Mouse (Mus musculus) embryo, embryonic 10 days (tissue): ENCODE measurements around the gene Cpsf4l.
"Not testable (repeated sequence)": the region's sequence is repeated elsewhere in the genome, so short reads cannot be mapped to it uniquely, and the experiment has no call there.

ENCODE experiments used
- DNase-seq: peaks from one replicate; pipeline ENCODE4 v3.0.0-alpha.2; 2015; ENCODE audit warnings: low spot score

Gene Cpsf4l

DNA sequence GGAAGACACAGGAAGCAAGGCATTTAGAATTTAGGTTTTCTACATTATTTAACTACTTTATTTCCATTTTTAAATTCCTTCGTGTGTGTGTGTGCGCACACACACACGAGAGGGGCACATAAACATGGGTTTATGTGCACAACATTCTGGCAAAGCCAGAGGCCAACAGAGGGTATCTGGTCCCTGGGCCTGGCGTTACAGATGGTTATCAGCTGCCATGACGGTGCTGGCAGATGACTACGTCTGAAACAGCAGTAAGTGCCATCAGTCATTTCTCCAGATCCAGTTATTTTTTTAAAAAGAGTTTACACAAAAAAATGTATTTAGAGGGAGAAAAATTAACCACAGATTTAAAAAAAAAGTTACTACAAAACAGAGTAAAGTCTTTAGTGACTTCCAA lies 43.6 kb downstream of the Cpsf4l start:
- DNase-seq = no peak

DNA sequence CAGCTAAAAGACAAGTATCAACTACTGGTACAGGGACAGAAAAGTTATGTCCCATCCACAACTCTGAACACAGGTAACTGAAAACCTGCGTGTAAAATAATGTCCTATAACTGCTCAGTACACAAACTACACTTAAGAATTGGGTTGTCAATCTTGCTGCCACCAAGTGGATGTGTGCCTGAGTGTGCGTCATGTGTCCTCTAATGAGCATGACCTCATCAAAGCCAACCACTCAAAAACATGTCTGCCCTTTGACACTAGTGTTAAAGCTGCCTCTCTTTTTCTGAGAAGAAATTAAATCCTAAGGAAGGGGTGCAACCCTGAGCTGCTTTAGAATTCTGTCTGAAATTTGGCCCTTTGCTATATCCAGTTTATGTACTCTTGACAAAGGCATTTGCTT lies 45.5 kb downstream of the Cpsf4l start:
- no peak for DNase-seq

DNA sequence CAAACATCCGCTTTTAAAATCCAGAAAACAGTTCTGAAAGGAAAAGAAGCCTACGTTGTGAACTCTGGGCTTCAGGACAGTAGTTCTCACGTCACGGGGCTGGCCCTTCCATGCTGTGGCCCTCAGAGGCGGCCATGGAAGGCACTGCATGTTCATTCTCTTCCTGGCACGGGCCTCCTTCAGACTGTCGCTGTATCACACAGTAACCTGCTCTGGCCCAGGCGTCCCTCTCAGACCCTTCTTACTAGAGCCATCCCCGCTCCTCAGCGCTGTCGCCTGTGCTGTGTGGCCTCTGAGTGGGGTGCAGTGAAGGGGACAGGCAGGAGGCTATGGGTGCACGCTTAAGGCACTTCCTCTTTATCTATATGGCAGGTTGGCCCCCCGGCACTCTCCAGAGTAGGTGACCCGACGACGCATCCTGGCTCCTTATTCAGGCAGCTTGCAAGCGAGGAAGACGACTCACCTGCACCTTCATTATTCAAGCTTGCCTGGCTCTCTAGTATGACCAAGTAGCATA lies 47.9 kb downstream of the Cpsf4l start:
- no peak for DNase-seq

DNA sequence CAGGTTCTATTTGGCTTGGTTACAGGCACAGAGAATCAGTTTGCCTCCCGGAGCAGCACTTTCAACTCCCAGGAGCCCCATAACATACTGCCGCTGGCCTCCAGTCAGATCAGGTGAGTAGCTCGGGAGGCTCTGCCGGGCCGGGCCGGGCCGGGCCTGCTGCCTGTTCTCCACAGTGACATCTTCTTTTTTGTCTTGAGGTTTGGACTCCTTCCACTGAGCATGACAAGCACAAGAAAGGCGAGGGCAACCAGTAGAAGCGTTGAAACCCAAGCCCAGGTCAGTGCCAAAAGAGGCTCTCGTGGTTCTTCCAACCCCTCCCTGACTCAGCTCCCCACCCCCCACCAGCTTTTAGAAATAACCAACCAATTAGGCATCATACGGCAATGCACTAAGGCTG lies 48.9 kb downstream of the Cpsf4l start:
- DNase-seq = no peak

DNA sequence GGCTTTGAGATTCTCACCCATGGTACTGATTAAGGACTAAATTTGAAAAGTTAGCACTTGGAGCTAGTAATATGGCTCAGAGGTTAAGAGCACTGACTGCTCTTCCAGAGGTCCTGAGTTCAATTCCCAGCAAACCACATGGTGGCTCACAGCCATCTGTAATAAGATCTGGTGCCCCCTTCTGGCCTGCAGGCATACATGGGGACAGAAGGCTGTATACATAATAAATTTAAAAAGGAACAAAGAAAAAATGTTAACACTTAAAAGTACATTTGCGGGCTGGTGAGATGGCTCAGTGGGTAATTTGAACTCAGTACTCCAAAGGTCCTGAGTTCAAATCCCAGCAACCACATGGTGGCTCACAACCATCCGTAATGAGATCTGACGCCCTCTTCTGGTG lies 49.6 kb downstream of the Cpsf4l start:
- DNase-seq = not testable (repeated sequence)

DNA sequence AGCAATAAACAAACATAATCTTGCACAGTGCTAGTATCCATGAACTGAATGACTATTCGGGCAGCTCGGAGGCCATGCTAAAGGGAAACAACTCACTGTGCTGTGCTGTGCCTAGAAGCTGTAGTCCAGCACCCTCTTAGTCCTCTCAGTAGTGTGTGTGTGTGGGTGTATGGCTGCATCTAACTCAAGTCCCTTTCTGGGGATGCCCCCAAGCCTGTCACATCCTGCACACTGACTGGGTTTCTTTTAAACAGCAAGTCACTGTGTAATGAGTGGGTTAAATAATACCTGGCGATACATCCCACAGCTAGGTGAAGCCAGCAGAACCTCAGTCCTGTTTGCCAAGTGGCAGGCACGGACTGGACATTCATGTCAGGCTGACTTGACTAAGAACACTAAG lies 51.1 kb downstream of the Cpsf4l start:
- no peak for DNase-seq

DNA sequence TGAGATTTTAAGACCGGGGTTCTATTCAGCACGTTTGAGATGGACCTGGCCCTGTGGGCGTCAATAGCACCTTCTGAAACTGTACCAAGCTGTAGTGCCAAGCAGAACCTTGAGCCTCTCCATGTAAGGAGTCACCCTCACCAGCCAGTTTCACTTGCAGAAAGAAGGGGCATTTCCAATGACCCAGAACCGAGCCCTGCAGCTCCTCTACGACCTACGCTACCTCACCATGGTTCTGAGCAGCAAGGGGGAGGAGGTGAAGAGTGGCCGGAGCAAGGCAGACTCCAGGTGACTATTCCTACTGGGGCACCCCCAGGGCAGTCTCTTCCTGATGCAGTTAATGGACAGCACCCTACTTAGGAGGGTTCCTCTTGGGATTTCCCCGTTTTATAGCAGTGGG lies 51.5 kb downstream of the Cpsf4l start:
- DNase-seq = no peak

DNA sequence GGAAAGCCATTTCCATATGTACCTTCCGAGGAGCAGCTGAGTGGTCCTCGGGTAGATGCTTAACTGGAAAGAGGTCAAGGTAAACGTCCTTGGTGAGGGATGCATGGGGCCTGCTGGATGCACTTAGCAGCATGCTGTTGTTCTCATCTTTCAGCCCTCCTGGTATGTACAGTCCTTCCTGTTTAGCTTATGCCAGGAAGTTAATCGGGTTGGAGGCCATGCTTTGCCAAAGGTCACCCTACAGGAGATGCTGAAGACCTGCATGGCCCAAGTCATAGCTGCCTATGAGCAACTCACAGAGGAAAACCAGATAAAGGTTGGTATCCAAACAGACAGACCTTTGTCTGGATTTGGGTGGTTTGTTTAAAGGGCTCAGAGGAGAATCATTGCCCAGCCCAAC lies 52.6 kb downstream of the Cpsf4l start:
- DNase-seq = no peak

DNA sequence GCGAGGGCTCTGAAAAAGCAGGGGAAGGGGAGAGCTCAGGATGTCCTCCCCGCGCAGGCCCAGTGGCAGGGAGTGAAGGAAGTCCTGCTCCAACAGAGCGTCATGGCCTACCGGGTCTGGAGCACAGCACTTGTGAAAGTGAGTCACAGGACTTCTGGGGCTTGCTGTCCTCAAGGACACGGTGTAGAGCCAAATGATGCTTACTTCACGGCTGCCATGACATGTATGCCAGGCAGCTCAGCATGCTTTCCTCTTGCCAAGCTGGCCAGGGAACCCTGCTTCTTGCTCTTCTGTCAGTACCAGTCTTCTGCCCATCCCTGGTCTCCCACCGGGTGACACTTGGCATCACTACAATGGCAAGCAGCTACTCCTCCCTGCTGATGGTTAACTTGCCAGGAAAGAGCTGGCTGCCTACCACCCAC lies 53.3 kb downstream of the Cpsf4l start:
- DNase-seq = no peak

DNA sequence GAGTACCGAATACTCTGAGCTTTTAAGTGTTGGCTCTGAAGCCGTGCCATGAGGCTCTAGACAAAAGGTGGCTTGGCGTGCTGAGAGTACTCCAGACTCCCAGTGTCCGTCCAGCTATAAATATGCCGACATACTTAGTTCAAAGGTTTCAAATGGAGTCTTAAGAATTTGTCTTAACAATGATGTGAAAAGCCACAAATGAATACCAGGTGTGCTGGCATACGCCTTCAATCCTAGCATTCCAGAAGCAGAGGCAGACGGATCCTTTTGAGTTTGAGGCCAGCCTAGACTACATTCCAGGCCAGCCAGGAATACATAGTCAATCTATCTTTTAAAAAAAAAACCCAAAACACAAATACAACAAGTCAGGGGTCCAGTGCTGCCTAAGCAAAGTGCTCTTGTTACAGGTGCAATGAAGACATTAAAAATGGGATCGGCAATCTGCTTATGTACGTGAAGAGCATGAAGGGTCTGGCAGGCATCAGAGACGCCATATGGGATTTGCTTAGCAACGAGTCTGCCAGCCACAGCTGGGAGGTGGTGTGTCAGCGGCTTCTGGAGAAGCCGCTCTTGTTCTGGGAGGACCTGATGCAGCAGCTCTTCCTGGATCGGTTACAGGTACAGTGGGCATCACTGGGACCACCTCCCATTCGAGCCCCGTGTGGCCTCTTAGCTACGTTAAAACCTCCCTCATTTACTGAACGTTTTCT lies 55.1 kb downstream of the Cpsf4l start:
- no peak for DNase-seq

DNA sequence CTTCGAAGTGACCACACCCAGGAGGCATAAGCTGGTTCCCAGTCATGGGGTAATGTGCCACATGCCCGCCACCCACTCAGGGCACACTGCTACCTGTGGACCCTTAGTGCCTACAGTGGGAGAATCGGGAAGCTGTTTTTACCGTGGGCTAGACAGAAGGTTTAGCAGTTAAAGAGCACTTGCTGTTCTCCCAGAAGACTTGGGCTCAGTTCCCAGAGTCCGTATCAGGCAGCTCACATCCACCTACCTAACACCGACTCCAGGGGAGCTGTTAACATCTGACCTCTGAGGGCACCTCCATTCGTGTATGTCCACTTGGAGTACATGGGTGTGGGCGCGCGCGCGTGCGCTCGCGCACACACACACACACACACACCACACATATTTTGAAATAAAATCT lies 55.7 kb downstream of the Cpsf4l start:
- DNase-seq = no peak

DNA sequence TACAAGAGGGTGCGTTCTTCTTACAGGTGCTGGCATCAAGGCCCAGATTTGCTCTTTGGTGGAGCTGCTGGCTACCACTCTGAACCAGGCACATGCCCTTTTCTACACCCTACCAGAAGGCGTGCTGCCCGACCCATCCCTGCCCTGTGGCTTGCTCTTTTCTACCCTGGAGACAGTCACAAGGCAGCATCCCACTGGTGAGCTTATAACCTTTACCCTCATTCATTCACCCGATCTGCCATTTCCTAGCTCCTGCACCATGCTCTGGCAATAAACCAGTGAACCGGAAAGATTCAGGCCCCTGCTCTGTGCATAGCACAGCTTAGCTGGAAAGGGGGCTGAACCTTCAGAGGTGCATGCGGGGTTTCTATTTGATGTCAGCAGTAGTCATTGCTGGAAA lies 57.3 kb downstream of the Cpsf4l start:
- DNase-seq = no peak

DNA sequence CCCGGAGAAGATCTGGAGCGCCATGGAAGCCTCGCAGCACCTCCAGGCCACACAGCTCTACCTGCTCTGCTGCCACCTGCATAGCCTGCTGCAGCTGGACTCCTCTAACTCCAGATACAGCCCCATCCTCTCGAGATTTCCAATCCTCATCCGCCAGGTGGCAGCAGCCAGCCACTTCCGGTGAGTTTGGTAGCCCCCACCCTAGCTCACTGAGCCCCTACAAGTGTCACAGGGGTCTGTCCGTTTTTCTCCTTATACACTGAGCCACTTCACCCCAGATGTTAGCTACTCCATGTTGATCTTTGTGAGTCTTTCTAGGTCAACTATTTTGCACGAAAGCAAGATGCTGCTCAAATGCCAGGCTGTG lies 57.9 kb downstream of the Cpsf4l start:
- DNase-seq = peak; percentile 75

DNA sequence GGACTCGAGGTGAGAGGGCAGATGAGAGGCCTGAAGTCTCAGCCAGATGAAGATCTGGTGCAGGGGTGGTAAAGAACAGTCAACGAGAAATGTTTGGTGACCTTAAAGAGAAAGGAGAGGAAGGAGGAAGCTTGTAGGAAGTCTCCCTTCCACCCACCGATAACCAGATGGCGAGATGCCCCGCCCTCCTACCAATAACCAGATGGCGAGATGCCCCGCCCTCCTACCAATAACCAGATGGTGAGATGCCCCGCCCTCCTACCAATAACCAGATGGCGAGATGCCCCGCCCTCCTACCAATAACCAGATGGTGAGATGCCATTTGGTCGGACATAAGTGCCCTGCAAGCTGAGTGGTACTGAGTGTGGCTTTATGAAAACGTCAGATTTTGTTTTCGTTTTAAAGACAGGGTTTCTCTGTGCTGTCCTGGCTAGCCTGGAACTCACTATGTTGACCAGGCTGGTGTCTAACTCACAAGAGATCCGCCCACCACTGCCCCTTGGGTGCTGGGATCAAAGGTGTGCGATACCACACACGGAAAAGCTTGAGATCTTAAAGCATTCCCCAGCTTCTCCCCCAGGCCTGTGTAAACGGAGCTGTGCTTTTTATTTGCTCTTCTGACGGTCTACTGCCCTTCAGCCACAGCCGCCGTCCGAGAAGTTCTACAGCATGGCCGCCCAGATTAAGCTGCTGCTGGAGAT lies 58.5 kb downstream of the Cpsf4l start:
- DNase-seq = no peak

DNA sequence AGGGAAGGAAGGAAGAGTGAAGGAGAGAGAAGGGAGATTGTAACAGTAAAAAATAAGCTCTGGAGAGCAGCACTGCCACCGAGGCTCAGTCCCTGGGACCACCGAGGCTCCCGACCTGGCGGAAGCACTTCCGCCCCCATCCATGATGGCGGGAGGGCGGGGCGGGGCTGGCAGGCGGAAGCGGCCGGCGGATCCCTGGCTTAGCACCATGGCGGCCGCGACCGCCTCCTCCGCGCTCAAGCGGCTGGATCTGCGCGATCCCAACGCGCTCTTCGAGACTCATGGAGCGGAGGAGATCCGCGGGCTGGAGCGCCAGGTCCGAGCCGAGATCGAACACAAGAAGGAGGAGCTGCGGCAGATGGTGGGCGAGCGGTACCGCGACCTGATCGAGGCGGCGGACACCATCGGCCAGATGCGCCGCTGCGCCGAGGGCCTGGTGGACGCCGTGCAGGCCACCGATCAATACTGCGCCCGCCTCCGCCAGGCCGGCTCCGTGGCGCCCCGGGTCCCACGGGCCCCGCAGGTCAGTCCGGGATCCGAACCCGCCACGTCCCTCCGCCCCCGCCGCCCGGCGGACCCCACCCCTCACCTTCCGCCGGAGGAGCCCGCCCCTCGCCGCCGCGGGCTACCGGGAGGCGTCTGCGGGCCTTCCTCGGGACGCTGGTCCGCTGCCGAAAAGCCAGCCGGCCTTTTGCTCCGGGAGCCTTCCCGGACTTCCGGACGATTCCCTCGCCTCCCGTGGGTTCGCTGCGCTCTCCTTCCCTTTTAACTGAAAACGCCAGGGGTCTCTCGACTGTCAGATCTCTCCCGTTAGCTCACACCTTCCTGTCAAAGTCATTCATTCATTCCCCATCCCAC lies 60.2 kb downstream of the Cpsf4l start, which contains the start of gene Slc39a11:
Gene Slc39a11 (minus strand): TSS at position 727 of the 858 bp plus-strand sequence.
- DNase-seq = peak; percentile 83

DNA sequence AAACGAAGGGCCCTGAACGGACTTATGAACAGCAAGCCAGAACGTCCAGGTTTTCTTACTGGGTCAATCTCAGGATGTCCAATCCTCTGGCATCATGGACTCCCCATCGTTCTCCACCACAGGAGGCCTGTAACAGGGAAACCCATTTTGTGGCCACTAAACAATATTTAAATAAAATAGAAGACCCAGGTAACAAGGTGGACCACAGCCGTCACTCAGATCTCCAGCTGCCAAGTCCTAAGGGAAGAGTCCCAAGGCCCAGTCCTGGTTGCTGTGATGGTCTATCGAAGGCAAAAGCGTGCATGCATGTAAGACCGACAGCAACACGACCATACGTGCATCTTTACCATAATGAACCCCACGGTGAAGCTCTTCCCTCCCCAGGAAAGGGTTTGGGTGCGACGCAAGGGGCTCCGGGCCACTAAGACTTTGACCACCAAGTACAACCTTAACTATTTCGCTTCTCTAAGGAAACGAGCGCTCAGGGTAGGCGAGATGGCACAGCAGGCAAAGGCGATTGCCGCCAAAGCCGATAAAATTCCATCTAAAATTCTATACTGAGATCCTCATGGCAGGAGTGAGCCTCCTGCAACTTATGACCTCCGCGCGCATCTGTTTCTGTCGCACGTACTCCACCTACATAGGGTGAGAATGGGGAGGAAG lies 61.0 kb downstream of the Cpsf4l start, which contains the start of gene Cog1:
Gene Cog1 (plus strand): TSS at position 480 of the 663 bp plus-strand sequence.
- DNase-seq = no peak
